Mouse (Mus musculus): Measurements from ENCODE around the gene Eps15.

DNA sequence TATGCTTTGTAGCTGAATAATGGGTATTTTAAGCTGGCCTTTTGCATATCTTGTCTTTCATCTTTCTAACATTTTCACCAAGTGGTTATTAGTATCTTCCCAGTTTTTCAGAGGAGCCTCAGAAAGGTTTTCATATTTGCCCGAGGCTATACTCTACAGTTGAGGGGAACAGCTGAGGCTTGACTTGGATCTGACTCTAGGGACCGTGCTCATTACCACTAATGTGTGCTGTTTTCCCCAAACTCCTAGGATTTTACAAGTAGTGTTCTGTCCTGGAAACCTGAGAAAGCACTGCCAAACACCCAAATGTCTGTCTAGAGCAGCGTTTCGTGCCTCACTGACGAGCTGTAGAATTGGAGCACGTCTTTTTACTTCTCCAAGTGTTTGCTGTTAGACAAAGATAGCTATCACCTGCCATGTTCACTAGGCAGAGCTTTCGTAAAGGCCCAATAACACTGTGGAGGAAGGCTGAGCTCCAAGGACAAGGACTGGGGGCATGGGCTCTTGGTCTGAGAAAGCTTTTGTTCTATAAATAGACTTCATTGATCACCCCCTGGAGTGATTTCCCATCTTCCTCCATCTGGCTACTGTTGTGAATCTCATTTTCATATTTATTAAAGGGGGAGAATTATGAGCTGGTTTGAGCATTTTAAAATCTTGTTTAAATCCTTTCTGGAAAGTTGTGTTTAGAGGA, 43.7 kb upstream of the Eps15 start:
- TF ChIP-seq CTCF (IDR thresholded peaks at IDR 0.05; ENCODE audit: low read depth) (no peak), EP300 (IDR thresholded peaks at IDR 0.05; ENCODE audit: low read depth) (no peak)
